Mouse (Mus musculus): ENCODE measurements around the gene Mfsd5. TPM values are rescaled to one million over a fixed set of nuclear protein-coding genes. Genes with fewer than 3 reads are reported as not detected.

Gene Mfsd5
- total and polyA plus RNA-seq, 3 experiments = 56.3 to 115 (median 83.6) TPM

- TF ChIP-seq MEF2A (IDR thresholded peaks at IDR 0.05; ENCODE audit: extremely low read depth, insufficient replicate concordance, low read depth, low read length, poor library complexity, severe bottlenecking) (no peak), POLR2AphosphoS5 (IDR thresholded peaks at IDR 0.05; ENCODE audit: borderline replicate concordance, low read depth, low read length) (no peak), CTCF (IDR thresholded peaks at IDR 0.05 in 2 of 3, conservative IDR thresholded peaks at IDR 0.05 in 1 of 3; ENCODE audit: control insufficient read depth in 1 of 3, insufficient read depth in 1 of 3, low read depth in 2 of 3, low read length in 3 of 3, poor library complexity in 1 of 3, severe bottlenecking in 1 of 3) (no peak), UBTF (IDR thresholded peaks at IDR 0.05; ENCODE audit: borderline replicate concordance, insufficient read depth, low read depth, low read length) (0 out of 2 replicates have a peak, but pooled peaks have one; percentile 86)
These were observed 31.8 kb upstream of the Mfsd5 start (continued) for GRCm38 (mm10) chr15:102247252-102248130.

GRCm38 (mm10) chr15:102248131-102248811 lies 31.0 kb upstream of the Mfsd5 start:
- peaks cover 5 to 24% of the 10 kb centered on the region in 2 experiments for H3K4me1 ChIP-seq (ENCODE audit: control insufficient read depth in 1 of 2, insufficient read depth in 2 of 2, low read length in 2 of 2)
- peak overlapping the region; percentile 58; the same call in 1 of the 2 replicates for H3K9ac ChIP-seq (ENCODE audit: control insufficient read depth, low read depth, low read length, poor library complexity, severe bottlenecking)

GRCm38 (mm10) chr15:102248812-102249191 lies 30.5 kb upstream of the Mfsd5 start:
- Histone ChIP-seq H3K27ac (ENCODE audit: control insufficient read depth, low read depth, low read length) (no peak overlapping the region), H3K9ac (ENCODE audit: control insufficient read depth, low read depth, low read length, poor library complexity, severe bottlenecking) (no peak overlapping the region)

More at GRCm38 (mm10) chr15:102248131-102248811, 31.0 kb upstream of the Mfsd5 start:
- no peak for DNase-seq (ENCODE audit: low read depth, low spot score)
- Histone ChIP-seq H3K36me3 (ENCODE audit: control insufficient read depth in 1 of 2, insufficient read depth in 2 of 2, low read length in 2 of 2) (peaks cover 0 to 5% of the 10 kb centered on the region in 2 experiments; a peak in 2 of 4 replicates), H3K27me3 (ENCODE audit: control insufficient read depth in 1 of 2, insufficient read depth in 2 of 2, low read length in 2 of 2) (peaks cover 26 to 40% of the 10 kb centered on the region in 2 experiments), H3K9me3 (replicated peaks; ENCODE audit: insufficient read depth, low read length) (no peaks in the 10 kb centered on the region), H3K27ac (ENCODE audit: control insufficient read depth, low read depth, low read length) (no peak overlapping the region), H3K4me3 (ENCODE audit: control insufficient read depth in 1 of 2, insufficient read depth in 1 of 2, low read depth in 2 of 2, low read length in 2 of 2) (peak overlapping the region; percentile 45 to 66; a peak in 2 of 4 replicates), H3K79me2 (ENCODE audit: control insufficient read depth, insufficient read depth, low read length, poor library complexity) (no peaks in the 10 kb centered on the region; the same call in 1 of the 2 replicates)
- TF ChIP-seq TCF12 (IDR thresholded peaks at IDR 0.05; ENCODE audit: low read depth, low read length) (no peak), MEF2A (IDR thresholded peaks at IDR 0.05; ENCODE audit: extremely low read depth, insufficient replicate concordance, low read depth, low read length, poor library complexity, severe bottlenecking) (no peak), ZNF384 (IDR thresholded peaks at IDR 0.05; ENCODE audit: low read depth, low read length) (peak; percentile 59), TBP (IDR thresholded peaks at IDR 0.05; ENCODE audit: low read depth, low read length) (no peak), POLR2AphosphoS5 (IDR thresholded peaks at IDR 0.05; ENCODE audit: borderline replicate concordance, low read depth, low read length) (no peak)

More at GRCm38 (mm10) chr15:102248812-102249191, 30.5 kb upstream of the Mfsd5 start:
- Histone ChIP-seq H3K9me3 (replicated peaks; ENCODE audit: insufficient read depth, low read length) (no peaks in the 10 kb centered on the region), H3K36me3 (ENCODE audit: control insufficient read depth in 1 of 2, insufficient read depth in 2 of 2, low read length in 2 of 2) (peaks cover 0 to 5% of the 10 kb centered on the region in 2 experiments; a peak in 2 of 4 replicates), H3K4me3 (ENCODE audit: control insufficient read depth in 1 of 2, insufficient read depth in 1 of 2, low read depth in 2 of 2, low read length in 2 of 2) (no peak overlapping the region), H3K4me1 (ENCODE audit: control insufficient read depth in 1 of 2, insufficient read depth in 2 of 2, low read length in 2 of 2) (peaks cover 5 to 18% of the 10 kb centered on the region in 2 experiments), H3K79me2 (ENCODE audit: control insufficient read depth, insufficient read depth, low read length, poor library complexity) (no peaks in the 10 kb centered on the region; the same call in 1 of the 2 replicates), H3K27me3 (ENCODE audit: control insufficient read depth in 1 of 2, insufficient read depth in 2 of 2, low read length in 2 of 2) (peaks cover 30 to 44% of the 10 kb centered on the region in 2 experiments)
- TF ChIP-seq ZNF384 (IDR thresholded peaks at IDR 0.05; ENCODE audit: low read depth, low read length) (0 out of 2 replicates have a peak, but pooled peaks have one; percentile 40), MAZ (IDR thresholded peaks at IDR 0.05; ENCODE audit: low read depth, low read length) (0 out of 2 replicates have a peak, but pooled peaks have one; percentile 12), POLR2AphosphoS5 (IDR thresholded peaks at IDR 0.05; ENCODE audit: borderline replicate concordance, low read depth, low read length) (no peak), JUND (IDR thresholded peaks at IDR 0.05; ENCODE audit: low read depth, low read length) (peak; percentile 33; the same call in 1 of the 2 replicates)
- DNase-seq (ENCODE audit: low read depth, low spot score) = no peak

All from MEL (cell line).